Mouse (Mus musculus) forebrain, embryonic 14.5 days (tissue): Measurements from ENCODE around the gene Knl1. TPM values are rescaled to one million over a fixed set of nuclear protein-coding genes. Genes with fewer than 3 reads are reported as not detected.

ENCODE experiments used
- ATAC-seq: fragments of 200-750 bp; cut with Nextera tagmentation; 2 replicates; pipeline ENCODE4 v1.8.0; 2017; ENCODE audit warnings: mild to moderate bottlenecking, moderate library complexity
- DNase-seq: peaks from one replicate; pipeline ENCODE4 v3.0.0-alpha.2; 2015; ENCODE audit warnings: low spot score
- H3K27ac ChIP-seq: fragments of 300-500 bp; sonication (generic); 2 replicates; pipeline ENCODE4 v1.5.1; 2014; ENCODE audit warnings: low read depth, mild to moderate bottlenecking, control low read depth, low read length, moderate library complexity
- H3K27me3 ChIP-seq: fragments of 300-500 bp; sonication (generic); replicated peaks from 2 replicates; pipeline ENCODE4 v1.6.1; 2014; ENCODE audit warnings: low read length, control low read depth, mixed read lengths; ENCODE audit not compliant: control insufficient read depth, insufficient read depth
- H3K36me3 ChIP-seq: fragments of 300-500 bp; sonication (generic); 2 replicates; pipeline ENCODE4 v1.6.1; 2014; ENCODE audit warnings: low read length, control low read depth; ENCODE audit not compliant: control insufficient read depth, insufficient read depth
- H3K4me1 ChIP-seq: fragments of 300-500 bp; sonication (generic); 2 replicates; pipeline ENCODE4 v1.6.1; 2014; ENCODE audit warnings: antibody characterized with exemption, low read length, control low read depth; ENCODE audit not compliant: control insufficient read depth, insufficient read depth
- H3K4me2 ChIP-seq: fragments of 300-500 bp; sonication (generic); 2 replicates; pipeline ENCODE4 v1.6.1; 2014; ENCODE audit warnings: mild to moderate bottlenecking, control low read depth, low read length
- H3K4me3 ChIP-seq: fragments of 300-500 bp; sonication (generic); 2 replicates; pipeline ENCODE4 v1.5.1; 2014; ENCODE audit warnings: low read depth, low read length, control low read depth
- H3K9ac ChIP-seq: fragments of 300-500 bp; sonication (generic); 2 replicates; pipeline ENCODE4 v1.6.1; 2014; ENCODE audit warnings: mild to moderate bottlenecking, low read length, control low read depth, moderate library complexity
- H3K9me3 ChIP-seq: fragments of 300-500 bp; sonication (generic); replicated peaks from 2 replicates; pipeline ENCODE4 v1.6.1; 2016; ENCODE audit warnings: low read length, control low read depth, mixed read lengths; ENCODE audit not compliant: control insufficient read depth
- WGBS: fragments of 180-500 bp; shearing (Covaris S2); extraction: QIAGEN DNeasy Blood & Tissue Kit; methylation state at CpG from one replicate; pipeline ENCODE4 v1.1.7; 2014; 5-methylcytosine and 5-hydroxymethylcytosine counted together
- polyA plus RNA-seq: library from polyadenylated mRNA; unstranded; fragments of >200 nt; fragmentation: Nextera tagmentation; extraction: Ambion mirVana; gene quantifications from 2 replicates; pipeline ENCODE4 v1.2.1, GENCODE M21; 2014

The Knl1 gene
- polyA plus RNA-seq, 1 experiment from 2014 or later = 21.1 TPM

DNA sequence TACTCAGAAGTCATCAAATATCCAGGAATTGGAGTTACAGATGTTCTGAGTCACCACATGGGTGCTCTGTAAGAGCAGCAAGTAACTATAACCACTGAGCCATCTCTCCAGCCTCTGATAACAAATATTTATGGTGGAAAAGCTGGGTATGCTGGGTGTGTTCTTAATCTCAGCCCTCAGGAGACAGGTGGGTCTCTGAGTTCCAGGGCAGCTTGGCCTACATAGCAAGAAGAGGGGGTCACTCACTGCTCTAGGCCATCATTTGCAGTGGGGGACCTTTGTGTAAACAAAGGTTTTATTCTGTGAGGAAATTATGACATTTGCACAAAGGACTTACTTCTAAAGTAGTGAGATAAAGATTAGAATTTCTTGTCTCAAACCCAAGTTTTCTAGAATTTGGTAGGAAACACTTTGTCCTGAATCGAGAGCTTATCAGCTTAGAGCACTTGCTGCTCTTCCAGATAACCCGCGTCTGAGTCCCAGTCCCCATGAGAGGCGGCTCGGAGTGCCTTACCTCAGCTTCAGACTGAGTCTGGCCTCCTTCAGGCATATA lies 89.5 kb downstream of the Knl1 start:
- H3K27ac ChIP-seq = no peak overlapping the region
- ATAC-seq (no peak), DNase-seq (no peak)
- no peaks in the 10 kb centered on the region for H3K4me1 ChIP-seq
- no peak overlapping the region for H3K4me2 ChIP-seq
- H3K27me3 ChIP-seq = no peaks in the 10 kb centered on the region
- H3K36me3 ChIP-seq = peaks cover 82% of the 10 kb centered on the region
- H3K4me3 ChIP-seq = no peak overlapping the region
- H3K9ac ChIP-seq = no peak overlapping the region
- WGBS = 91% methylated on average over 5 of the region's 5 CpGs
- no peaks in the 10 kb centered on the region for H3K9me3 ChIP-seq

DNA sequence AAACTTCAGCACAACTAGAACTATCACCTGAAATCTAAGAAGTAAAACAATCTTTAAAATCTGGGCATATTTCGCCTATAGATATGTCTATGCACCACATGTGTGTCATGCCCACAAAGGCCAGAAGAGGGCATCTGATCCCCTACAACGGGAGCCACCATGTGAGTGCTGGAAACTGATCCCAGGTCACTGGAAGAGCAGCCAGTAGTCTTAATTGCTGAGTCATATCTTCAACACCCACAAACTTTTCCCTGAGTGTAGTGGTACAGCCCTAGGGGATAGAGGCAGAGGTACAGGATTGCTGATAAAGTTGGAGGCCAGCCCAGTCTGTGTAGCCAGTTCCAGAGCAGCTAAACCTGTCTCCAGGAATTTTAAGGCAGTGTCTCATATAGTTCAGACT lies 98.3 kb downstream of the Knl1 start:
- Histone ChIP-seq H3K9me3 (no peaks in the 10 kb centered on the region), H3K4me2 (no peak overlapping the region), H3K4me3 (no peak overlapping the region), H3K9ac (no peak overlapping the region), H3K36me3 (peaks cover 90% of the 10 kb centered on the region), H3K27me3 (no peaks in the 10 kb centered on the region), H3K27ac (no peak overlapping the region), H3K4me1 (no peaks in the 10 kb centered on the region)
- ATAC-seq (no peak), DNase-seq (peak; percentile 8)
- WGBS = 93% methylated on average over 2 of the region's 2 CpGs

DNA sequence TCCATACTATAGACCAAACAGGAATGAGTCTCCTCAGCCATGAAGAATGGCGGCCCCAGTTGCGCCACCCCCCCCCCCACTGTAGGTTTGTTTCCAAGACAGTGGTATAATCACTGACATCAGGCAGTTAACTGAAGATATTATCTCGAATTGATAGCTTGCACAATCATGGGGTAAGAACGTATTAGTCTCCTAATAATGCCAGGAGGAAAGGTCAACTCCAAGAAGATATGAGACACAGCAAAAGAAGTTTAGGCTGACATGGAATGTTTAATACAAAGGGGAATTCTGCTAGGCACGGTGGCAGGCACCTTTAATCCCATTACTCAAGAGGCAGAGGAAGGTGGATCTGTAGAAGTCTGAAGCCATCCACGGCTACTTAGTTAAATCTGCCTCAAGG lies 99.5 kb downstream of the Knl1 start:
- Histone ChIP-seq H3K4me1 (no peaks in the 10 kb centered on the region), H3K4me3 (no peak overlapping the region), H3K27ac (no peak overlapping the region), H3K36me3 (peaks cover 90% of the 10 kb centered on the region), H3K9ac (no peak overlapping the region), H3K4me2 (no peak overlapping the region), H3K9me3 (no peaks in the 10 kb centered on the region), H3K27me3 (no peaks in the 10 kb centered on the region)
- ATAC-seq (no peak), DNase-seq (no peak)
- 82% methylated on average over 6 of the region's 6 CpGs for WGBS

DNA sequence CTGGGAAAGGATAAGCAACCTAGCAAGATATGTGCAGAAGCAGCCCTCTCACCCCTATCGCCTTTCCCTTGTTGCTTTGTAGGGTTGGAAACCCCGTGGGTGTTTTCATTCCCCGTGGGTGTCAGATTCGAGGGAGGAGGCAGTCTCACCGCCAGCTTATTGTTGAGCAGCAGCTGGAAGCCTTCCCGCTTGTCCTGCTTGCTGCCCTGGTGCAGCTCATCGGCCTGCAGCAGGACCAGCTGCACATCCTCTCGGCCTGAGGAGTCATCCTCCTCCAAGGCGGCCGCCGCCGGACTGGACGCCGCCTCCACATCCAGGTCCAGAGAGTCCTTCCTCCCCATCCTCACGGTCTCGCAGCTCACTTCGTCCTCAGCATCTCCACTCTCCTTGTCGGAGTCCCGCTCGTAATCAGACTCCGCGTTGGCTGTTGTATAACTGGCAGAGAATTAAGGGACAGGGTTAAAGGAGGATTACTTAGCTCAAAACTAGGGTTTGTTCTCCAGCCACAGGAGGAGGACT lies 100.3 kb downstream of the Knl1 start:
- Histone ChIP-seq H3K9ac (no peak overlapping the region), H3K4me1 (no peaks in the 10 kb centered on the region), H3K4me2 (no peak overlapping the region), H3K36me3 (peaks cover 90% of the 10 kb centered on the region), H3K27me3 (no peaks in the 10 kb centered on the region), H3K27ac (no peak overlapping the region), H3K9me3 (no peaks in the 10 kb centered on the region), H3K4me3 (no peak overlapping the region)
- WGBS = 84% methylated on average over 21 of the region's 22 CpGs
- DNase-seq (no peak), ATAC-seq (no peak)

DNA sequence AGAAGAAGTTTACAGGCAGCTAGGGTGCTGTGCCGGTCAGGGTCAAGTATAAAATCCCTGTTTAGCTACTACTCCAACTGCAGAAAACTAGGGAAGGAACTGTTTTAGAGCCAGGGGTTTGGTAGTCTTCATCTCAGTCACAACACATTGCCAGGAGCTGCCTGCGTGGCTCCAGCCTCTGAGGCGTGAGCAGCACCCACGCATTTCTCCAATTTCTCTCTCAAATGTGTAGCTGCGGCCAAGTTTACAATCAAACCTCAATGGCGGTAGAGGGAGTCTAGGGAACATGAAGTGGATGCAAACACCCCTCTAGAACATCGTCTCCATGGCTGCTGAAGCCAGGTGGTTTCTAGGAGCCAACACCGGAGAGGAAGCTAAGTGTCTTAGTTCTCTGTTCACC lies 100.9 kb downstream of the Knl1 start:
- no peak overlapping the region for H3K4me2 ChIP-seq
- no peaks in the 10 kb centered on the region for H3K4me1 ChIP-seq
- ATAC-seq = no peak
- no peak overlapping the region for H3K27ac ChIP-seq
- no peaks in the 10 kb centered on the region for H3K27me3 ChIP-seq
- no peak overlapping the region for H3K9ac ChIP-seq
- no peak for DNase-seq
- no peak overlapping the region for H3K4me3 ChIP-seq
- 92% methylated on average over 8 of the region's 8 CpGs for WGBS
- peaks cover 90% of the 10 kb centered on the region for H3K36me3 ChIP-seq
- H3K9me3 ChIP-seq = no peaks in the 10 kb centered on the region

DNA sequence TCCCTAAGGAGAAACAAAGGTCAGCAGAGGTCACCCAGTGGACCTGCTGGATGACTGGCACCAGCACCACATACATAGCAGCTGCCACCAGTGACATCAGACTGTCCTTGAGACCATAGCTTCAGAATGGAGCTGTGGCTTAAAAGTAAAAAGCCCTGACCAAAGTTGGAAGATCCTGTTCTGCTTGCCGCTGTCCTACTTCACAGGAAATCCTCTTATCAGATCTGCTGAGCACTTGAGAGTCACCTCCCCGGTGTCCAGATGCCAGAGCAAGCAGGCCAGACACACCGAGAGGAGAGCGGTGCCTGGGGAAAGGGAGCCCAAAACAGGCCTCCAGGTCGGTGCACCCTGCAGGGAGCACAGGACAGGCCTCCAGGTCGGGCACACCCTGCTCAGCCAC lies 105.3 kb downstream of the Knl1 start:
- peaks cover 70% of the 10 kb centered on the region for H3K36me3 ChIP-seq
- no peaks in the 10 kb centered on the region for H3K9me3 ChIP-seq
- H3K4me1 ChIP-seq = 0 out of 2 replicates have a peak, but pooled peaks cover 6% of the 10 kb centered on the region
- DNase-seq (no peak), ATAC-seq (no peak)
- no peak overlapping the region for H3K4me3 ChIP-seq
- no peaks in the 10 kb centered on the region for H3K27me3 ChIP-seq
- H3K27ac ChIP-seq = no peak overlapping the region
- H3K9ac ChIP-seq = no peak overlapping the region
- 91% methylated on average over 6 of the region's 6 CpGs for WGBS
- no peak overlapping the region for H3K4me2 ChIP-seq

DNA sequence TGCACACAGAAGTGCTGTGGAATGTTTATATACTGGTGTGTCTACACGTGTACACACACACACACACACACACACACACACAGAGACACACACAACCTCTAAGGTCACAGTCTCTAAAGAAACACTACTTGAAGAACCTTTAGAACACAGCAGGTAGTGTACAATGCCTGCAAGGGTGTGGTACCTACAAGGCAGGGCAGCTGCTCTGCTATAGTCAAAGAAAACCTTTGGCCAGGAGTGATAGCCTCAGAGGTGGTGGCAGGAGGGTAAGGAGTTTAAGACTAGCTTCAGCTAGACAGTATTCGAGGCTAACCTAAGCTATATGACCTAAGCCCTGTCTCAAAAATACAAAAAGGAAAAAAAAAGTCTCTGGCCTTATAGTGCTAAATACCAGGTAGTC lies 107.8 kb downstream of the Knl1 start:
- Histone ChIP-seq H3K4me1 (0 out of 2 replicates have a peak, but pooled peaks cover 9% of the 10 kb centered on the region), H3K4me2 (no peak overlapping the region), H3K4me3 (no peak overlapping the region), H3K27ac (no peak overlapping the region), H3K36me3 (peaks cover 47% of the 10 kb centered on the region), H3K9me3 (no peaks in the 10 kb centered on the region), H3K9ac (no peak overlapping the region), H3K27me3 (no peaks in the 10 kb centered on the region)
- DNase-seq (no peak), ATAC-seq (no peak)
- 90% methylated on average over 2 of the region's 2 CpGs for WGBS

Other genes with a start within 250 kb of the Knl1 start
- 66.2 and 84.2 TPM in 2 replicates for gene Knstrn, start 233.1 kb upstream of the Knl1 start, polyA plus RNA-seq
- gene Ivd, start 185.2 kb upstream of the Knl1 start, polyA plus RNA-seq = 39.6 and 45.1 TPM in 2 replicates
- gene Bahd1, start 146.7 kb upstream of the Knl1 start, polyA plus RNA-seq = 2.0 and 2.1 TPM in 2 replicates
- 7.1 and 7.4 TPM in 2 replicates for gene Chst14, start 120.6 kb upstream of the Knl1 start, polyA plus RNA-seq
- gene Ccdc32, start 17.7 kb upstream of the Knl1 start, polyA plus RNA-seq = 39.4 and 41.6 TPM in 2 replicates
- 4.2 and 4.6 TPM in 2 replicates for gene Rpusd2, start 12.3 kb upstream of the Knl1 start, polyA plus RNA-seq
- gene Rad51, start 65.7 kb downstream of the Knl1 start, polyA plus RNA-seq = 20.9 and 29.9 TPM in 2 replicates
- 43.5 and 53.7 TPM in 2 replicates for gene Rmdn3, start 109.9 kb downstream of the Knl1 start, polyA plus RNA-seq
- gene Gchfr, start 120.7 kb downstream of the Knl1 start, polyA plus RNA-seq = 1.7 and 2.5 TPM in 2 replicates
- gene Gm14137, start 127.4 kb downstream of the Knl1 start, polyA plus RNA-seq = 0.31 and 0.48 TPM in 2 replicates
- 62.8 and 67.6 TPM in 2 replicates for gene Zfyve19, start 161.5 kb downstream of the Knl1 start, polyA plus RNA-seq
- 24.6 and 29.0 TPM in 2 replicates for gene Dnajc17, start 161.7 kb downstream of the Knl1 start, polyA plus RNA-seq
- gene Ppp1r14d, start 182.8 kb downstream of the Knl1 start, polyA plus RNA-seq = not detected in 2 replicates
- gene Spint1, start 190.2 kb downstream of the Knl1 start, polyA plus RNA-seq = 0.27 and 0.39 TPM in 2 replicates
- 8.5 and 12.7 TPM in 2 replicates for gene Rhov, start 224.2 kb downstream of the Knl1 start, polyA plus RNA-seq
- 12.0 and 19.9 TPM in 2 replicates for gene Vps18, start 241.6 kb downstream of the Knl1 start, polyA plus RNA-seq